Mouse (Mus musculus) cerebellum, adult 8-10 months (tissue): ENCODE data around the gene Rc3h1.
"Not testable (repeated sequence)": the region's sequence is repeated elsewhere in the genome, so short reads cannot be mapped to it uniquely, and the experiment has no call there.

Experiments
- DNase-seq: peaks from one replicate; pipeline ENCODE4 v3.0.0; 2022

The Rc3h1 gene

GRCm38 (mm10) chr1:160906057-160906557 is at the start of gene Rc3h1:
TSS of gene Rc3h1 (plus strand) at chr1:160906418.
- peak; percentile 100 for DNase-seq

- no peak for DNase-seq
Measured at GRCm38 (mm10) chr1:160858132-160858531, 48.1 kb upstream of the Rc3h1 start.

- not testable (repeated sequence) for DNase-seq
Measured at GRCm38 (mm10) chr1:160859874-160860273, 46.3 kb upstream of the Rc3h1 start.

GRCm38 (mm10) chr1:160861142-160861541 is 45.1 kb upstream of the Rc3h1 start:
- DNase-seq = no peak

GRCm38 (mm10) chr1:160861632-160862031 is 44.6 kb upstream of the Rc3h1 start:
- DNase-seq = no peak

GRCm38 (mm10) chr1:160863027-160863426 is 43.2 kb upstream of the Rc3h1 start:
- peak; percentile 57 for DNase-seq

GRCm38 (mm10) chr1:160874757-160875156 is 31.5 kb upstream of the Rc3h1 start:
- no peak for DNase-seq

- DNase-seq = no peak
Measured at GRCm38 (mm10) chr1:160876968-160877367, 29.2 kb upstream of the Rc3h1 start.

GRCm38 (mm10) chr1:160878485-160878884 is 27.7 kb upstream of the Rc3h1 start:
- DNase-seq = no peak

GRCm38 (mm10) chr1:160881378-160881777 is 24.8 kb upstream of the Rc3h1 start:
- not testable (repeated sequence) for DNase-seq

- no peak for DNase-seq
Measured at GRCm38 (mm10) chr1:160881968-160882367, 24.2 kb upstream of the Rc3h1 start.

- no peak for DNase-seq
Measured at GRCm38 (mm10) chr1:160884273-160884672, 21.9 kb upstream of the Rc3h1 start.

GRCm38 (mm10) chr1:160884993-160885392 is 21.2 kb upstream of the Rc3h1 start:
- DNase-seq = no peak

- no peak for DNase-seq
Measured at GRCm38 (mm10) chr1:160899701-160900100, 6.5 kb upstream of the Rc3h1 start.

- no peak for DNase-seq
Measured at GRCm38 (mm10) chr1:160904047-160904446, 2.2 kb upstream of the Rc3h1 start.

- DNase-seq = peak; percentile 45
Measured at GRCm38 (mm10) chr1:160906558-160907481, 602 bp downstream of the Rc3h1 start.

GRCm38 (mm10) chr1:160910176-160910575 is 4.0 kb downstream of the Rc3h1 start:
- no peak for DNase-seq

- DNase-seq = no peak
Measured at GRCm38 (mm10) chr1:160910812-160911211, 4.6 kb downstream of the Rc3h1 start.

- no peak for DNase-seq
Measured at GRCm38 (mm10) chr1:160919383-160919782, 13.2 kb downstream of the Rc3h1 start.

- DNase-seq = no peak
Measured at GRCm38 (mm10) chr1:160921938-160922337, 15.7 kb downstream of the Rc3h1 start.

- no peak for DNase-seq
Measured at GRCm38 (mm10) chr1:160931320-160931719, 25.1 kb downstream of the Rc3h1 start.

- DNase-seq = peak; percentile 30
Measured at GRCm38 (mm10) chr1:160933896-160934482, 27.8 kb downstream of the Rc3h1 start.

GRCm38 (mm10) chr1:160935551-160935950 is 29.3 kb downstream of the Rc3h1 start:
- no peak for DNase-seq

- DNase-seq = no peak
Measured at GRCm38 (mm10) chr1:160963199-160963598, 57.0 kb downstream of the Rc3h1 start.
